Mouse (Mus musculus): Measurements from ENCODE around the gene Acoxl. TPM values are rescaled to one million over a fixed set of nuclear protein-coding genes. Genes with fewer than 3 reads are reported as not detected.
A peak's percentile ranks its signal among the peaks of the same experiment; 100 is the strongest.

The Acoxl gene
- polyA plus RNA-seq, 1 experiment from 2014 or later, result not detected

GRCm38 (mm10) chr2:128122491-128122890 lies 283.8 kb downstream of the Acoxl start:
- Histone ChIP-seq H3K9me3 (replicated peaks) (no peaks in the 10 kb centered on the region), H3K4me2 (peak overlapping the region; percentile 98), H3K27me3 (peaks cover 73% of the 10 kb centered on the region), H3K4me1 (replicated peaks) (peaks cover 42% of the 10 kb centered on the region), H3K27ac (replicated peaks) (no peak overlapping the region), H3K36me3 (replicated peaks) (no peaks in the 10 kb centered on the region), H3K4me3 (replicated peaks) (peak overlapping the region; percentile 75), H3K9ac (no peak overlapping the region)
- 2% methylated on average over 9 of the region's 9 CpGs for WGBS (ENCODE audit: insufficient replicate concordance)
- ATAC-seq (ENCODE audit: insufficient read depth), result no peak

DNA sequence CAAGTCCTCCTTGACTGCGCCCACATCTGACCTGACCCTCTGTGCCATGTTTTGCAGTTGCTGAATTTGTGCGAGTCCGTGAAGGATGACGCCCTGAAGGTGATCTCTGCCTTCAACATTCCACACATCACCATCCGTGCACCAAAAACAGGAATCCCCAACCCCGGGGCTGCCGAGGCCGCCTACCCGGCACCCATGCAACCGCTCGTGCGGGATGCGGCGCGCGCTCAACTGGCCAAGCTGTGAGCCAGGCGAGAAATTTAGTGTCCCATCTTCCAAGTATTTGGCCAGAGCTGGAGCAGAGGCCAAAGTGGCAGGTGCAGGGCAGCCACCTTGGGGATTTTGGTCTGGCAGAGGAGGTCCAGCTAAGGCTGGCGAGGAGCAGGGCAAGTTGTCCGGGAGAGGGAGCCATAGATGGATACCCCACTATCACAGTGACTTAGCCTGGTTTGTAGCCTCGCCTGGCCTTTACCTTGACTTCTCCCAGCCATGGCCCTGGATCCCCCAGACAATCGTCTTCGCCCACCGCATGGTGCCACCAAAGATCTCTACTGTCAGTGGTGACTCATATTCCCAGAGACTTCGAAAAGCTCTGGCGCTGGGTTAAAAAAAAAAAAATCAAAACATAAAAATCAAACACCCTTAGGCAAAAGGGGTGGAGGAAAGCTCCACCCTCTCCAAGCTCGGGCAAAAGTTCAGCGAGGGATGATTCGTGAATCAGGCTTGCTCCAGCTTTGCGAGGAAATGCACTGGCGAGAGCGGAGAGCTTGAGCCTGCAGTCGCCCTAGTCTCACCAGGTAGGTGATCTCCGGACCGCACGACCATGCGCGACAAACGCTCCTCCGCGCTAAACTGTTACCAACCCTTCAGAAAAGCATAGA lies 284.5 kb downstream of the Acoxl start:
- no peak for ATAC-seq (ENCODE audit: insufficient read depth)
- H3K27me3 ChIP-seq, result peaks cover 73% of the 10 kb centered on the region
- H3K36me3 ChIP-seq (replicated peaks), result no peaks in the 10 kb centered on the region
- H3K27ac ChIP-seq (replicated peaks), result no peak overlapping the region
- H3K4me2 ChIP-seq, result peak overlapping the region; percentile 98
- 3% methylated on average over 40 of the region's 40 CpGs for WGBS (ENCODE audit: insufficient replicate concordance)
- peak overlapping the region; percentile 75 for H3K4me3 ChIP-seq (replicated peaks)
- no peaks in the 10 kb centered on the region for H3K9me3 ChIP-seq (replicated peaks)
- no peak overlapping the region for H3K9ac ChIP-seq
- H3K4me1 ChIP-seq (replicated peaks), result peaks cover 48% of the 10 kb centered on the region

DNA sequence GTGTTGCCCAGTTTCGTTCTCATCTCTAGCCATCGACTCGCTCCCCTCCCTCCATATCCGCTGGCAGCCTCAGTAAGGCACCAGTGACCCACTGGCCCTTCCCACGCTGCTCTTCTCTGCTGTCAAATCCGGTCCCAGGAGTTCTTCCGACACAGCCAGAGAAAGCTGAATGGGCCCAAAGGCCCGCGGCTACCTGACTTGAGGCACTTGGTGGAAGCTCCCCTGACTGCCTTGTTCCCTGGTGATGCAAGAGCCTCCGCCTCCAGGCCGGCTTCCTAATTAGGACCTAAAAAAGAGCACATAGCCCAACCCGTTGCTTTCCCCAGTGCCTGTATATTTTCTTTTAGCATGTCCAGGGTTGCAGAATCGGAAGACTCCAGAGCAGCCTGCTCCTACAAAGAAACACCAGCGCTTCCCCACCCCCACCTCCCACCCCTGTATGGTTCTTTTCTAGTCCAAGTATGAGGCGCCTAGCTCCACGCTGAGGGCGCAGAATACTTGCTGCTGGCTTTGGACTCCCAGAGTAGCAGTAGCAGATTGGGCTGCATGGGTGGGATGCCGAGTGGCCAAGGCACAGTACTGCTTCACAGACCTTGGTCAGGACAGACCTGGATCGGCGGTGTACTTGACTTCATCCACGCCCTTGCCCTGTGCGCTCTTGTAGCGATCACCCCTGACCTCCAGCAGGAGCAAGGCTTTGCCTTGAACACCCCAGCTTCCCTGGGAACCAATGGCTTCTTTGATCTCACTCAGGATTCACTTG lies 285.4 kb downstream of the Acoxl start:
- Histone ChIP-seq H3K4me3 (replicated peaks) (peak overlapping the region; percentile 75), H3K27me3 (peaks cover 77% of the 10 kb centered on the region), H3K4me1 (replicated peaks) (peaks cover 56% of the 10 kb centered on the region), H3K9me3 (replicated peaks) (no peaks in the 10 kb centered on the region), H3K36me3 (replicated peaks) (peaks cover 6% of the 10 kb centered on the region; the same call in 1 of the 2 replicates), H3K9ac (no peak overlapping the region), H3K4me2 (peak overlapping the region; percentile 98), H3K27ac (replicated peaks) (no peak overlapping the region)
- no peak for ATAC-seq (ENCODE audit: insufficient read depth)
- WGBS (ENCODE audit: insufficient replicate concordance), result 4% methylated on average over 23 of the region's 23 CpGs

DNA sequence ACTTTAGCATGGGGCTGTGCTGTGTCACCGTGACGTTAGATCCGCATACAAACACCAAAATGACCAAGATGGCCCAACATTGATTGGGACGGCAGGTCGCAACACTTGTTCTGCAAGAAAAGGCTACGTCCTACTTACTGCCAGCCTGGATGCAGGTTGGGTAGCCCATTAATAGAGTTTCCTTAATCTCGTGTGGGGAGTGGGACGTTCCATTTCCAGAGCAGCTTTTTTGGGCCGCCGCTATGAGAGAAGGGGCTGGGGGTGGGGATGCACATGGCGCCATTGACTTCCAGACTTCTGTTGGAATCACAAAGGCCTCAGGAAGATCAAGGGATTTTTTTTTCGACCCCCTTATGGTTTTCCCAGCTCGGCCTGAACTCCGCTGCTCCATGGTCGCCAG lies 286.0 kb downstream of the Acoxl start:
- Histone ChIP-seq H3K9ac (no peak overlapping the region), H3K9me3 (replicated peaks) (no peaks in the 10 kb centered on the region), H3K27ac (replicated peaks) (no peak overlapping the region), H3K27me3 (peaks cover 77% of the 10 kb centered on the region), H3K36me3 (replicated peaks) (peaks cover 11% of the 10 kb centered on the region; the same call in 1 of the 2 replicates), H3K4me2 (peak overlapping the region; percentile 98), H3K4me1 (replicated peaks) (peaks cover 56% of the 10 kb centered on the region), H3K4me3 (replicated peaks) (peak overlapping the region; percentile 75)
- WGBS (ENCODE audit: insufficient replicate concordance), result 6% methylated on average over 15 of the region's 15 CpGs
- no peak for ATAC-seq (ENCODE audit: insufficient read depth)

GRCm38 (mm10) chr2:128125635-128126470 lies 287.2 kb downstream of the Acoxl start, which contains the start of gene Bcl2l11:
TSS of gene Bcl2l11 (plus strand) at chr2:128126038.
- peak; percentile 66 for ATAC-seq (ENCODE audit: insufficient read depth)
- H3K27me3 ChIP-seq, result peaks cover 70% of the 10 kb centered on the region
- under 1% methylated on average over 76 of the region's 76 CpGs for WGBS (ENCODE audit: insufficient replicate concordance)
- H3K4me1 ChIP-seq (replicated peaks), result peaks cover 56% of the 10 kb centered on the region
- H3K4me2 ChIP-seq, result peak within 1 kb of the TSS; percentile 98
- no peaks in the 10 kb centered on the region for H3K9me3 ChIP-seq (replicated peaks)
- peak within 1 kb of the TSS; percentile 79 for H3K27ac ChIP-seq (replicated peaks)
- H3K4me3 ChIP-seq (replicated peaks), result peak within 1 kb of the TSS; percentile 75
- H3K36me3 ChIP-seq (replicated peaks), result peaks cover 17% of the 10 kb centered on the region; the same call in 1 of the 2 replicates
- H3K9ac ChIP-seq, result peak within 1 kb of the TSS; percentile 72

DNA sequence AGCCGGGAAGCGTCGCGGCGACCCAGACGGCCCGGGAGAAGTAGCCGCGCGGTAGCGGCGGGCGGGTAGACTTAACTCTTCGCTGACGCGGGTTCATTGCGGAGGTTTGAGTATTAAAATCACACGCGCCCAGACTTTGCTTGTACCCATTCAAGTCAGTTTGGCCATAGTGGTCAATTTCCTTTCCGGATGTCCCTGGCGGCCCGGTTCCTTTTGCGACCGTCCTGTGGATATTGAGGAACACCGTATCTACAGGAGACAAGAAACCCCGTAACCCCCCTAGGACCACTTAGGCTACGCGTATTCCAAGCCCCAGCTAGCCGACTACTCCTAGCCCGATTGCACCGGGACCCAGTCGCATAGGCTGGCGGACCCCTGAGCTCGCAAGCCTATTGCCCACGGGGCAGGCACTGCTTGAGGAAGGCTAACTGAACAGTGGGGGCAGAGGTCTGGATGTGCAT lies 287.9 kb downstream of the Acoxl start:
- Histone ChIP-seq H3K4me2 (peak overlapping the region; percentile 98), H3K27me3 (peaks cover 62% of the 10 kb centered on the region), H3K9ac (peak overlapping the region; percentile 72), H3K9me3 (replicated peaks) (no peaks in the 10 kb centered on the region), H3K4me1 (replicated peaks) (peaks cover 56% of the 10 kb centered on the region), H3K4me3 (replicated peaks) (peak overlapping the region; percentile 75), H3K27ac (replicated peaks) (peak overlapping the region; percentile 79), H3K36me3 (replicated peaks) (peaks cover 25% of the 10 kb centered on the region; the same call in 1 of the 2 replicates)
- ATAC-seq (ENCODE audit: insufficient read depth), result peak; percentile 0; the same call in 1 of the 2 replicates
- WGBS (ENCODE audit: insufficient replicate concordance), result under 1% methylated on average over 35 of the region's 35 CpGs

GRCm38 (mm10) chr2:128127121-128127671 lies 288.5 kb downstream of the Acoxl start:
- Histone ChIP-seq H3K27ac (replicated peaks) (peak overlapping the region; percentile 71), H3K4me1 (replicated peaks) (peaks cover 56% of the 10 kb centered on the region), H3K27me3 (peaks cover 57% of the 10 kb centered on the region), H3K36me3 (replicated peaks) (peaks cover 28% of the 10 kb centered on the region; the same call in 1 of the 2 replicates), H3K4me3 (replicated peaks) (peak overlapping the region; percentile 75), H3K9ac (peak overlapping the region; percentile 72), H3K9me3 (replicated peaks) (no peaks in the 10 kb centered on the region), H3K4me2 (peak overlapping the region; percentile 98)
- WGBS (ENCODE audit: insufficient replicate concordance), result under 1% methylated on average over 67 of the region's 67 CpGs
- ATAC-seq (ENCODE audit: insufficient read depth), result peak; percentile 89

DNA sequence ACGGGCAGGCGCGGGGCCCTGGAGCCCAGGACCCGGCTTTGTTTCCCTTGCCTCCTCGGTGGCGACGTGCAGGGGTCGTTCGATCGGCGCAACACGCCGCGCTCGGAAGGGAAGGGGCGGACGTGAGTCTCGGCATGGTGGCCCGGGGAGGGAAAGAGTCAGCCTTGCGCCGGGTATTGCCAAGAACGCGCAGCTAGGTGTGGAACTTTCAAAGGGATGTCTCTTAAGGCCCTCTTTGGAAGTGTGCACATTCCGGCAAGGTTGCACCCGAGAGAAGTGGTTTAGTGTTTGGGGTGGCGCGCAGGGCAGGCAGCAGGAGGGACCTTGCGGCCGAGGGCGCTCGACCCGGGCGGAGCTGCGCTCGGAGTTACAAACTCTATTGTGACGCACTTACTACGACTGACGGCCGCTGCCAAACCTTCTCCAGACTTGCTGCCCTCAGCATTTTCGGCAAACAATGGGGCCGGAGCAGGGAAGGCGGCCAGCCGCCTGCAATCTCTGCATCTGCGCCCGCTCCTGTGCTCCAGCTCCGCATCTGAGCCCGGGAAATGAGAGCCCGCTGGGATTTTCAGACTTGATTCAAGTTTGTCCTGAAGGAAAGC lies 289.1 kb downstream of the Acoxl start:
- H3K27ac ChIP-seq (replicated peaks), result peak overlapping the region; percentile 64
- peak overlapping the region; percentile 72 for H3K9ac ChIP-seq
- peaks cover 53% of the 10 kb centered on the region for H3K4me1 ChIP-seq (replicated peaks)
- peak; percentile 22 for ATAC-seq (ENCODE audit: insufficient read depth)
- H3K27me3 ChIP-seq, result peaks cover 51% of the 10 kb centered on the region
- no peaks in the 10 kb centered on the region for H3K9me3 ChIP-seq (replicated peaks)
- under 1% methylated on average over 48 of the region's 48 CpGs for WGBS (ENCODE audit: insufficient replicate concordance)
- H3K4me2 ChIP-seq, result peak overlapping the region; percentile 98
- peak overlapping the region; percentile 75 for H3K4me3 ChIP-seq (replicated peaks)
- H3K36me3 ChIP-seq (replicated peaks), result peaks cover 30% of the 10 kb centered on the region; the same call in 1 of the 2 replicates

- H3K9ac ChIP-seq, result no peak overlapping the region
- no peaks in the 10 kb centered on the region for H3K9me3 ChIP-seq (replicated peaks)
- H3K4me1 ChIP-seq (replicated peaks), result peaks cover 46% of the 10 kb centered on the region
- peak overlapping the region; percentile 98 for H3K4me2 ChIP-seq
- H3K27ac ChIP-seq (replicated peaks), result no peak overlapping the region
- H3K4me3 ChIP-seq (replicated peaks), result peak overlapping the region; percentile 75
- no peak for ATAC-seq (ENCODE audit: insufficient read depth)
- H3K27me3 ChIP-seq, result peaks cover 43% of the 10 kb centered on the region
- peaks cover 33% of the 10 kb centered on the region; the same call in 1 of the 2 replicates for H3K36me3 ChIP-seq (replicated peaks)
- WGBS (ENCODE audit: insufficient replicate concordance), result 69% methylated on average over 10 of the region's 10 CpGs
Measured at GRCm38 (mm10) chr2:128128532-128128931, 289.9 kb downstream of the Acoxl start.

DNA sequence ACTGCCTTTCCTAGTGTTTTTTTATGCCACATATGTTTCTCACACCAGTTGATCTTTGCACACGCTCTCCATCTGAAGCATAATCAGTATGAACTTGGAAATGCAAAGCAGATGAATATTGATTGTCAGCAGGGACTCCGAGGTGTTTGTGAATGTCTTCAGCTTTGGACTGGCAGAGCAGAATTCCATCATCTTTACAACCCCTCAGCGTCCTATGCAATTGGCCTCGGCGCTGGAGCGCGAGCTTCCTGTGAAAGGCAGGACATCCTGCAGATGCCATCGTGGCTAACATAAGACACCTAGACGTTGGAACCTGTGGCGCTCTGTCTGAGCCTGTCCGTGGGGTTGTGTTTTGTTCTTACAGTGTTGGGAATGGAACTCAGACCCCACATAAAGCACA lies 292.8 kb downstream of the Acoxl start:
- no peak overlapping the region for H3K4me2 ChIP-seq
- peaks cover 47% of the 10 kb centered on the region for H3K36me3 ChIP-seq (replicated peaks)
- no peak overlapping the region for H3K4me3 ChIP-seq (replicated peaks)
- H3K4me1 ChIP-seq (replicated peaks), result peaks cover 28% of the 10 kb centered on the region
- H3K27me3 ChIP-seq, result peaks cover 14% of the 10 kb centered on the region; the same call in 1 of the 2 replicates
- no peak overlapping the region for H3K27ac ChIP-seq (replicated peaks)
- ATAC-seq (ENCODE audit: insufficient read depth), result no peak
- no peak overlapping the region for H3K9ac ChIP-seq
- WGBS (ENCODE audit: insufficient replicate concordance), result 84% methylated on average over 11 of the region's 11 CpGs
- no peaks in the 10 kb centered on the region for H3K9me3 ChIP-seq (replicated peaks)
